Mouse (Mus musculus): ENCODE results near the gene Olfr520. TPM values are rescaled to one million over a fixed set of nuclear protein-coding genes. Genes with fewer than 3 reads are reported as not detected.

Gene Olfr520
- polyA plus RNA-seq, 1 experiment from 2014 or later, result not detected

Other genes with a start within 250 kb of the Olfr520 start
- gene Rps3, start 246.5 kb upstream of the Olfr520 start, polyA plus RNA-seq (2015; fragmentation: Nextera tagmentation; extraction: Ambion mirVana), result 741 and 746 TPM in 2 replicates
- gene Arrb1, start 194.8 kb upstream of the Olfr520 start, polyA plus RNA-seq (2015; fragmentation: Nextera tagmentation; extraction: Ambion mirVana), result 96.5 and 121 TPM in 2 replicates
- 0.16 and 0.22 TPM in 2 replicates for gene Tpbgl, start 103.2 kb upstream of the Olfr520 start, polyA plus RNA-seq (2015; fragmentation: Nextera tagmentation; extraction: Ambion mirVana)
- gene Slco2b1, start 18.9 kb upstream of the Olfr520 start, polyA plus RNA-seq (2015; fragmentation: Nextera tagmentation; extraction: Ambion mirVana), result 0.13 and 0.15 TPM in 2 replicates
- not detected in 2 replicates for gene Olfr521, start 33.2 kb downstream of the Olfr520 start, polyA plus RNA-seq (2015; fragmentation: Nextera tagmentation; extraction: Ambion mirVana)
- 4.2 and 4.8 TPM in 2 replicates for gene Neu3, start 98.1 kb downstream of the Olfr520 start, polyA plus RNA-seq (2015; fragmentation: Nextera tagmentation; extraction: Ambion mirVana)
- not detected in 2 replicates for gene Xrra1, start 128.8 kb downstream of the Olfr520 start, polyA plus RNA-seq (2015; fragmentation: Nextera tagmentation; extraction: Ambion mirVana)
- 216 and 254 TPM in 2 replicates for gene Spcs2, start 133.2 kb downstream of the Olfr520 start, polyA plus RNA-seq (2015; fragmentation: Nextera tagmentation; extraction: Ambion mirVana)